Mouse (Mus musculus) cerebellum, adult 2 months (tissue): ENCODE results near the gene Aicda.

ENCODE experiments used
- CTCF ChIP-seq: fragments of 200-500 bp; IDR thresholded peaks from 2 replicates; pipeline ENCODE4 v1.5.1; 2011; ENCODE audit warnings: low read depth, mild to moderate bottlenecking, control low read depth, low read length, moderate library complexity, borderline replicate concordance; ENCODE audit not compliant: insufficient read depth
- POLR2A ChIP-seq: fragments of 200-500 bp; IDR thresholded peaks from 2 replicates; pipeline ENCODE4 v1.6.1; 2011; ENCODE audit warnings: low read length, control low read depth, borderline replicate concordance; ENCODE audit not compliant: insufficient read depth

- TF ChIP-seq CTCF (no peak), POLR2A (no peak)
Observed at GRCm38 (mm10) chr6:122505545-122505944, 48.1 kb upstream of the Aicda start, which contains the start of gene Mfap5.
